Mouse (Mus musculus): ENCODE results near the gene Wdr43. TPM values are rescaled to one million over a fixed set of nuclear protein-coding genes. Genes with fewer than 3 reads are reported as not detected.

The Wdr43 gene
- polyA plus RNA-seq, 1 experiment from 2014 or later = 39.7 TPM

- no peaks in the 10 kb centered on the region for H3K36me3 ChIP-seq (ENCODE audit: control insufficient read depth, insufficient read depth, low read length)
- H3K27me3 ChIP-seq (replicated peaks; ENCODE audit: control insufficient read depth, insufficient read depth, low read length) = no peaks in the 10 kb centered on the region
- ATAC-seq = peak; percentile 67
- H3K4me1 ChIP-seq (ENCODE audit: control insufficient read depth, insufficient read depth, low read depth, low read length) = peaks cover 10% of the 10 kb centered on the region
- 31% methylated on average over 9 of the region's 9 CpGs for WGBS
- H3K4me2 ChIP-seq (ENCODE audit: low read length) = no peak within 1 kb of the TSS
- no peaks in the 10 kb centered on the region for H3K9me3 ChIP-seq (ENCODE audit: control insufficient read depth, low read length)
- H3K9ac ChIP-seq (ENCODE audit: low read depth, low read length) = no peak within 1 kb of the TSS
- no peak within 1 kb of the TSS for H3K27ac ChIP-seq (ENCODE audit: low read depth, low read length)
- H3K4me3 ChIP-seq (ENCODE audit: low read length) = no peak within 1 kb of the TSS
Measured at GRCm38 (mm10) chr17:71673092-71673491, 57.4 kb downstream of the Wdr43 start, which contains the start of gene Togaram2. TSS of gene Togaram2 (plus strand) at chr17:71673261.

- H3K4me1 ChIP-seq (ENCODE audit: control insufficient read depth, insufficient read depth, low read depth, low read length) = peaks cover 10% of the 10 kb centered on the region
- H3K27ac ChIP-seq (ENCODE audit: low read depth, low read length) = no peak overlapping the region
- no peaks in the 10 kb centered on the region for H3K9me3 ChIP-seq (ENCODE audit: control insufficient read depth, low read length)
- no peak overlapping the region for H3K4me3 ChIP-seq (ENCODE audit: low read length)
- ATAC-seq = no peak
- 62% methylated on average over 9 of the region's 9 CpGs for WGBS
- H3K27me3 ChIP-seq (replicated peaks; ENCODE audit: control insufficient read depth, insufficient read depth, low read length) = no peaks in the 10 kb centered on the region
- no peak overlapping the region for H3K4me2 ChIP-seq (ENCODE audit: low read length)
- H3K9ac ChIP-seq (ENCODE audit: low read depth, low read length) = no peak overlapping the region
- H3K36me3 ChIP-seq (ENCODE audit: control insufficient read depth, insufficient read depth, low read length) = no peaks in the 10 kb centered on the region
Measured at GRCm38 (mm10) chr17:71673936-71674335, 58.2 kb downstream of the Wdr43 start.

GRCm38 (mm10) chr17:71674886-71675285 lies 59.2 kb downstream of the Wdr43 start:
- Histone ChIP-seq H3K4me2 (ENCODE audit: low read length) (no peak overlapping the region), H3K4me3 (ENCODE audit: low read length) (no peak overlapping the region), H3K27me3 (replicated peaks; ENCODE audit: control insufficient read depth, insufficient read depth, low read length) (no peaks in the 10 kb centered on the region), H3K9me3 (ENCODE audit: control insufficient read depth, low read length) (no peaks in the 10 kb centered on the region), H3K9ac (ENCODE audit: low read depth, low read length) (no peak overlapping the region), H3K36me3 (ENCODE audit: control insufficient read depth, insufficient read depth, low read length) (no peaks in the 10 kb centered on the region), H3K4me1 (ENCODE audit: control insufficient read depth, insufficient read depth, low read depth, low read length) (peaks cover 10% of the 10 kb centered on the region), H3K27ac (ENCODE audit: low read depth, low read length) (no peak overlapping the region)
- ATAC-seq = no peak
- WGBS = 67% methylated on average over 18 of the region's 18 CpGs

- H3K4me3 ChIP-seq (ENCODE audit: low read length) = no peak overlapping the region
- WGBS = 87% methylated on average over 14 of the region's 14 CpGs
- H3K4me2 ChIP-seq (ENCODE audit: low read length) = no peak overlapping the region
- H3K9ac ChIP-seq (ENCODE audit: low read depth, low read length) = no peak overlapping the region
- no peaks in the 10 kb centered on the region for H3K36me3 ChIP-seq (ENCODE audit: control insufficient read depth, insufficient read depth, low read length)
- no peaks in the 10 kb centered on the region for H3K27me3 ChIP-seq (replicated peaks; ENCODE audit: control insufficient read depth, insufficient read depth, low read length)
- no peak for ATAC-seq
- no peaks in the 10 kb centered on the region for H3K4me1 ChIP-seq (ENCODE audit: control insufficient read depth, insufficient read depth, low read depth, low read length)
- no peaks in the 10 kb centered on the region for H3K9me3 ChIP-seq (ENCODE audit: control insufficient read depth, low read length)
- no peak overlapping the region for H3K27ac ChIP-seq (ENCODE audit: low read depth, low read length)
Measured at GRCm38 (mm10) chr17:71681666-71682065, 66.0 kb downstream of the Wdr43 start.

- Histone ChIP-seq H3K9me3 (ENCODE audit: control insufficient read depth, low read length) (no peaks in the 10 kb centered on the region), H3K9ac (ENCODE audit: low read depth, low read length) (no peak overlapping the region), H3K4me3 (ENCODE audit: low read length) (no peak overlapping the region), H3K4me1 (ENCODE audit: control insufficient read depth, insufficient read depth, low read depth, low read length) (no peaks in the 10 kb centered on the region), H3K36me3 (ENCODE audit: control insufficient read depth, insufficient read depth, low read length) (no peaks in the 10 kb centered on the region), H3K27me3 (replicated peaks; ENCODE audit: control insufficient read depth, insufficient read depth, low read length) (no peaks in the 10 kb centered on the region), H3K27ac (ENCODE audit: low read depth, low read length) (no peak overlapping the region), H3K4me2 (ENCODE audit: low read length) (no peak overlapping the region)
- WGBS = 92% methylated on average over 4 of the region's 4 CpGs
- no peak for ATAC-seq
Measured at GRCm38 (mm10) chr17:71682379-71682778, 66.7 kb downstream of the Wdr43 start.

GRCm38 (mm10) chr17:71683281-71683680 lies 67.6 kb downstream of the Wdr43 start:
- Histone ChIP-seq H3K9ac (ENCODE audit: low read depth, low read length) (no peak overlapping the region), H3K36me3 (ENCODE audit: control insufficient read depth, insufficient read depth, low read length) (no peaks in the 10 kb centered on the region), H3K9me3 (ENCODE audit: control insufficient read depth, low read length) (no peaks in the 10 kb centered on the region), H3K4me2 (ENCODE audit: low read length) (no peak overlapping the region), H3K27me3 (replicated peaks; ENCODE audit: control insufficient read depth, insufficient read depth, low read length) (no peaks in the 10 kb centered on the region), H3K4me3 (ENCODE audit: low read length) (no peak overlapping the region), H3K4me1 (ENCODE audit: control insufficient read depth, insufficient read depth, low read depth, low read length) (no peaks in the 10 kb centered on the region), H3K27ac (ENCODE audit: low read depth, low read length) (no peak overlapping the region)
- ATAC-seq = no peak
- 95% methylated on average over 6 of the region's 6 CpGs for whole genome bisulfite sequencing

- H3K27ac ChIP-seq (ENCODE audit: low read depth, low read length) = no peak overlapping the region
- H3K27me3 ChIP-seq (replicated peaks; ENCODE audit: control insufficient read depth, insufficient read depth, low read length) = no peaks in the 10 kb centered on the region
- 46% methylated on average over 5 of the region's 5 CpGs for WGBS
- ATAC-seq = no peak
- peaks cover 4% of the 10 kb centered on the region; the same call in 1 of the 2 replicates for H3K9me3 ChIP-seq (ENCODE audit: control insufficient read depth, low read length)
- no peak overlapping the region for H3K4me2 ChIP-seq (ENCODE audit: low read length)
- no peaks in the 10 kb centered on the region for H3K4me1 ChIP-seq (ENCODE audit: control insufficient read depth, insufficient read depth, low read depth, low read length)
- H3K4me3 ChIP-seq (ENCODE audit: low read length) = no peak overlapping the region
- no peaks in the 10 kb centered on the region for H3K36me3 ChIP-seq (ENCODE audit: control insufficient read depth, insufficient read depth, low read length)
- no peak overlapping the region; the same call in 1 of the 2 replicates for H3K9ac ChIP-seq (ENCODE audit: low read depth, low read length)
Measured at GRCm38 (mm10) chr17:71684103-71684608, 68.5 kb downstream of the Wdr43 start.

GRCm38 (mm10) chr17:71687436-71687835 lies 71.7 kb downstream of the Wdr43 start:
- 70% methylated on average over 9 of the region's 9 CpGs for WGBS
- Histone ChIP-seq H3K4me2 (ENCODE audit: low read length) (no peak overlapping the region), H3K9ac (ENCODE audit: low read depth, low read length) (no peak overlapping the region), H3K27ac (ENCODE audit: low read depth, low read length) (no peak overlapping the region), H3K4me3 (ENCODE audit: low read length) (no peak overlapping the region), H3K36me3 (ENCODE audit: control insufficient read depth, insufficient read depth, low read length) (no peaks in the 10 kb centered on the region), H3K27me3 (replicated peaks; ENCODE audit: control insufficient read depth, insufficient read depth, low read length) (no peaks in the 10 kb centered on the region; the same call in 1 of the 2 replicates), H3K4me1 (ENCODE audit: control insufficient read depth, insufficient read depth, low read depth, low read length) (peaks cover 6% of the 10 kb centered on the region), H3K9me3 (ENCODE audit: control insufficient read depth, low read length) (peaks cover 4% of the 10 kb centered on the region; the same call in 1 of the 2 replicates)
- ATAC-seq = no peak

GRCm38 (mm10) chr17:71689903-71690302 lies 74.2 kb downstream of the Wdr43 start:
- Histone ChIP-seq H3K36me3 (ENCODE audit: control insufficient read depth, insufficient read depth, low read length) (no peaks in the 10 kb centered on the region), H3K9ac (ENCODE audit: low read depth, low read length) (no peak overlapping the region), H3K27ac (ENCODE audit: low read depth, low read length) (no peak overlapping the region), H3K9me3 (ENCODE audit: control insufficient read depth, low read length) (peaks cover 4% of the 10 kb centered on the region; the same call in 1 of the 2 replicates), H3K4me3 (ENCODE audit: low read length) (no peak overlapping the region), H3K4me2 (ENCODE audit: low read length) (no peak overlapping the region), H3K4me1 (ENCODE audit: control insufficient read depth, insufficient read depth, low read depth, low read length) (peaks cover 11% of the 10 kb centered on the region), H3K27me3 (replicated peaks; ENCODE audit: control insufficient read depth, insufficient read depth, low read length) (no peaks in the 10 kb centered on the region; the same call in 1 of the 2 replicates)
- WGBS = 83% methylated on average over 5 of the region's 5 CpGs
- no peak for ATAC-seq

Measured in hindbrain, embryonic 16.5 days (tissue).